Mouse (Mus musculus) stomach, embryonic 14.5 days (tissue): ENCODE results near the gene Zfp385c. TPM values are rescaled to one million over a fixed set of nuclear protein-coding genes. Genes with fewer than 3 reads are reported as not detected.

Source experiments
- ATAC-seq: fragments of 200-750 bp; cut with Nextera tagmentation; 2 replicates; pipeline ENCODE4 v1.8.0; 2017; ENCODE audit warnings: low read depth, moderate TSS enrichment; ENCODE audit not compliant: insufficient number of reproducible peaks, insufficient read depth, low FRiP score
- H3K27ac ChIP-seq: fragments of 300-500 bp; sonication (generic); 2 replicates; pipeline ENCODE4 v1.5.1; 2014; ENCODE audit warnings: mild to moderate bottlenecking, low read length, moderate library complexity, mixed read lengths
- H3K27me3 ChIP-seq: fragments of 300-500 bp; sonication (generic); 2 replicates; pipeline ENCODE4 v1.6.1; 2014; ENCODE audit warnings: low read length, control low read depth, mixed read lengths; ENCODE audit not compliant: control insufficient read depth, insufficient read depth
- H3K36me3 ChIP-seq: fragments of 300-500 bp; sonication (generic); 2 replicates; pipeline ENCODE4 v1.6.1; 2014; ENCODE audit warnings: mild to moderate bottlenecking, control low read depth, low read length, moderate library complexity, mixed read lengths; ENCODE audit not compliant: control insufficient read depth, insufficient read depth
- H3K4me1 ChIP-seq: fragments of 300-500 bp; sonication (generic); 2 replicates; pipeline ENCODE4 v1.6.1; 2014; ENCODE audit warnings: low read length, control low read depth, mixed read lengths; ENCODE audit not compliant: control insufficient read depth, insufficient read depth
- H3K4me2 ChIP-seq: fragments of 300-500 bp; sonication (generic); replicated peaks from 2 replicates; pipeline ENCODE4 v1.6.1; 2014; ENCODE audit warnings: low read depth, low read length, control low read depth
- H3K4me3 ChIP-seq: fragments of 300-500 bp; sonication (generic); 2 replicates; pipeline ENCODE4 v1.5.1; 2014; ENCODE audit warnings: low read depth, low read length, control low read depth
- H3K9ac ChIP-seq: fragments of 300-500 bp; sonication (generic); replicated peaks from 2 replicates; pipeline ENCODE4 v1.6.1; 2014; ENCODE audit warnings: low read depth, mild to moderate bottlenecking, control low read depth, low read length, moderate library complexity, mixed read lengths
- H3K9me3 ChIP-seq: fragments of 300-500 bp; sonication (generic); 2 replicates; pipeline ENCODE4 v1.6.1; 2016; ENCODE audit warnings: low read depth, low read length, control low read depth; ENCODE audit not compliant: control insufficient read depth
- WGBS: fragments of 180-500 bp; shearing (Covaris S2); extraction: QIAGEN DNeasy Blood & Tissue Kit; methylation state at CpG from one replicate; pipeline ENCODE4 v1.1.7; 2014; 5-methylcytosine and 5-hydroxymethylcytosine counted together
- polyA plus RNA-seq: library from polyadenylated mRNA; unstranded; fragments of >200 nt; fragmentation: Nextera tagmentation; extraction: Ambion mirVana; gene quantifications from 2 replicates; pipeline ENCODE4 v1.2.1, GENCODE M21; 2014

Gene Zfp385c
- polyA plus RNA-seq, 1 experiment from 2014 or later, result not detected

GRCm38 (mm10) chr11:100604321-100605005, 87.8 kb downstream of the Zfp385c start:
- Histone ChIP-seq H3K9me3 (no peaks in the 10 kb centered on the region), H3K4me2 (no peak overlapping the region), H3K27ac (no peak overlapping the region), H3K9ac (no peak overlapping the region), H3K36me3 (peaks cover 27% of the 10 kb centered on the region), H3K4me1 (peaks cover 3% of the 10 kb centered on the region; the same call in 1 of the 2 replicates), H3K27me3 (no peaks in the 10 kb centered on the region), H3K4me3 (no peak overlapping the region)
- WGBS, result 74% methylated on average over 4 of the region's 4 CpGs
- ATAC-seq, result no peak

GRCm38 (mm10) chr11:100603813-100604212, 88.4 kb downstream of the Zfp385c start:
- H3K9ac ChIP-seq, result no peak overlapping the region

GRCm38 (mm10) chr11:100603155-100603554, 89.1 kb downstream of the Zfp385c start:
- ATAC-seq, result no peak

More at GRCm38 (mm10) chr11:100603813-100604212, 88.4 kb downstream of the Zfp385c start:
- Histone ChIP-seq H3K36me3 (peaks cover 34% of the 10 kb centered on the region), H3K9me3 (no peaks in the 10 kb centered on the region), H3K4me3 (no peak overlapping the region), H3K4me1 (peaks cover 3% of the 10 kb centered on the region; the same call in 1 of the 2 replicates), H3K27ac (no peak overlapping the region), H3K27me3 (no peaks in the 10 kb centered on the region), H3K4me2 (no peak overlapping the region)
- WGBS, result 81% methylated on average over 8 of the region's 8 CpGs
- ATAC-seq, result no peak

GRCm38 (mm10) chr11:100601372-100601771, 90.9 kb downstream of the Zfp385c start:
- 98% methylated on average over 3 of the region's 3 CpGs for WGBS
- peaks cover 57% of the 10 kb centered on the region for H3K36me3 ChIP-seq
- peaks cover 3% of the 10 kb centered on the region; the same call in 1 of the 2 replicates for H3K4me1 ChIP-seq
- no peak for ATAC-seq
- H3K4me2 ChIP-seq, result no peak overlapping the region
- no peak overlapping the region for H3K27ac ChIP-seq
- H3K9ac ChIP-seq, result no peak overlapping the region
- H3K27me3 ChIP-seq, result no peaks in the 10 kb centered on the region
- H3K4me3 ChIP-seq, result no peak overlapping the region
- no peaks in the 10 kb centered on the region for H3K9me3 ChIP-seq

More at GRCm38 (mm10) chr11:100603155-100603554, 89.1 kb downstream of the Zfp385c start:
- no peak overlapping the region for H3K27ac ChIP-seq
- no peak overlapping the region for H3K9ac ChIP-seq
- no peak overlapping the region for H3K4me2 ChIP-seq
- H3K4me3 ChIP-seq, result no peak overlapping the region
- no peaks in the 10 kb centered on the region for H3K27me3 ChIP-seq
- H3K9me3 ChIP-seq, result no peaks in the 10 kb centered on the region
- H3K36me3 ChIP-seq, result peaks cover 40% of the 10 kb centered on the region
- 89% methylated on average over 9 of the region's 9 CpGs for WGBS
- peaks cover 3% of the 10 kb centered on the region; the same call in 1 of the 2 replicates for H3K4me1 ChIP-seq

GRCm38 (mm10) chr11:100598074-100598473, 94.2 kb downstream of the Zfp385c start:
- H3K36me3 ChIP-seq, result peaks cover 78% of the 10 kb centered on the region
- ATAC-seq, result no peak
- no peak overlapping the region for H3K4me2 ChIP-seq
- H3K4me1 ChIP-seq, result no peaks in the 10 kb centered on the region
- WGBS, result 81% methylated on average over 4 of the region's 4 CpGs
- no peaks in the 10 kb centered on the region for H3K27me3 ChIP-seq
- H3K9ac ChIP-seq, result no peak overlapping the region
- H3K9me3 ChIP-seq, result no peaks in the 10 kb centered on the region
- no peak overlapping the region for H3K4me3 ChIP-seq
- no peak overlapping the region for H3K27ac ChIP-seq

GRCm38 (mm10) chr11:100595533-100595932, 96.7 kb downstream of the Zfp385c start:
- ATAC-seq, result no peak
- 76% methylated on average over 4 of the region's 4 CpGs for WGBS
- H3K4me1 ChIP-seq, result no peaks in the 10 kb centered on the region
- no peaks in the 10 kb centered on the region for H3K27me3 ChIP-seq
- H3K4me2 ChIP-seq, result no peak overlapping the region
- H3K9ac ChIP-seq, result no peak overlapping the region
- no peak overlapping the region for H3K27ac ChIP-seq
- H3K4me3 ChIP-seq, result no peak overlapping the region
- no peaks in the 10 kb centered on the region for H3K9me3 ChIP-seq
- peaks cover 89% of the 10 kb centered on the region for H3K36me3 ChIP-seq

GRCm38 (mm10) chr11:100594608-100595007, 97.6 kb downstream of the Zfp385c start:
- H3K27ac ChIP-seq, result no peak overlapping the region
- H3K4me3 ChIP-seq, result no peak overlapping the region
- no peak for ATAC-seq
- no peak overlapping the region for H3K9ac ChIP-seq
- no peaks in the 10 kb centered on the region for H3K27me3 ChIP-seq
- H3K36me3 ChIP-seq, result peaks cover 89% of the 10 kb centered on the region
- 84% methylated on average over 7 of the region's 7 CpGs for WGBS
- H3K4me2 ChIP-seq, result no peak overlapping the region
- no peaks in the 10 kb centered on the region for H3K4me1 ChIP-seq
- H3K9me3 ChIP-seq, result no peaks in the 10 kb centered on the region

- no peaks in the 10 kb centered on the region for H3K9me3 ChIP-seq
- ATAC-seq, result no peak
- no peak overlapping the region for H3K4me2 ChIP-seq
- H3K9ac ChIP-seq, result no peak overlapping the region
- no peak overlapping the region for H3K27ac ChIP-seq
- WGBS, result 89% methylated on average over 11 of the region's 11 CpGs
- no peaks in the 10 kb centered on the region for H3K4me1 ChIP-seq
- H3K4me3 ChIP-seq, result no peak overlapping the region
- peaks cover 89% of the 10 kb centered on the region for H3K36me3 ChIP-seq
- no peaks in the 10 kb centered on the region for H3K27me3 ChIP-seq
These were observed 99.8 kb downstream of the Zfp385c start for GRCm38 (mm10) chr11:100592346-100593046.
